Mouse (Mus musculus) embryonic facial prominence, embryonic 12.5 days (tissue): ENCODE data around the gene Chga. TPM values are rescaled to one million over a fixed set of nuclear protein-coding genes. Genes with fewer than 3 reads are reported as not detected.

Source experiments
- ATAC-seq: fragments of 200-750 bp; cut with Nextera tagmentation; 2 replicates; pipeline ENCODE4 v1.8.0; 2017; ENCODE audit not compliant: insufficient number of reproducible peaks, insufficient read depth, low FRiP score, low TSS enrichment
- H3K27ac ChIP-seq: fragments of 300-500 bp; sonication (generic); 2 replicates; pipeline ENCODE4 v1.5.1; 2016; ENCODE audit warnings: mild to moderate bottlenecking
- H3K27me3 ChIP-seq: fragments of 300-500 bp; sonication (generic); 2 replicates; pipeline ENCODE4 v1.6.1; 2016; ENCODE audit warnings: mild to moderate bottlenecking, moderate library complexity
- H3K36me3 ChIP-seq: fragments of 300-500 bp; sonication (generic); 2 replicates; pipeline ENCODE4 v1.6.1; 2016; ENCODE audit warnings: mild to moderate bottlenecking
- H3K4me1 ChIP-seq: fragments of 300-500 bp; sonication (generic); 2 replicates; pipeline ENCODE4 v1.6.1; 2016
- H3K4me2 ChIP-seq: fragments of 300-500 bp; sonication (generic); replicated peaks from 2 replicates; pipeline ENCODE4 v1.6.1; 2016; ENCODE audit warnings: mild to moderate bottlenecking, moderate library complexity
- H3K4me3 ChIP-seq: fragments of 300-500 bp; sonication (generic); 2 replicates; pipeline ENCODE4 v1.5.1; 2016; ENCODE audit warnings: mild to moderate bottlenecking
- H3K9ac ChIP-seq: fragments of 300-500 bp; sonication (generic); 2 replicates; pipeline ENCODE4 v1.6.1; 2016; ENCODE audit warnings: mild to moderate bottlenecking, moderate library complexity
- H3K9me3 ChIP-seq: fragments of 300-500 bp; sonication (generic); 2 replicates; pipeline ENCODE4 v1.6.1; 2016; ENCODE audit warnings: mild to moderate bottlenecking, moderate library complexity
- WGBS: fragments of 180-500 bp; shearing (Covaris S2); methylation state at CpG from one replicate; pipeline ENCODE4 v1.1.7; 2016; 5-methylcytosine and 5-hydroxymethylcytosine counted together
- polyA plus RNA-seq: library from polyadenylated mRNA; unstranded; fragments of >200 nt; fragmentation: Nextera tagmentation; extraction: Ambion mirVana; gene quantifications from 2 replicates; pipeline ENCODE4 v1.2.1, GENCODE M21; 2016

Chga gene
- polyA plus RNA-seq, result 10.1 and 12.2 TPM in 2 replicates

DNA sequence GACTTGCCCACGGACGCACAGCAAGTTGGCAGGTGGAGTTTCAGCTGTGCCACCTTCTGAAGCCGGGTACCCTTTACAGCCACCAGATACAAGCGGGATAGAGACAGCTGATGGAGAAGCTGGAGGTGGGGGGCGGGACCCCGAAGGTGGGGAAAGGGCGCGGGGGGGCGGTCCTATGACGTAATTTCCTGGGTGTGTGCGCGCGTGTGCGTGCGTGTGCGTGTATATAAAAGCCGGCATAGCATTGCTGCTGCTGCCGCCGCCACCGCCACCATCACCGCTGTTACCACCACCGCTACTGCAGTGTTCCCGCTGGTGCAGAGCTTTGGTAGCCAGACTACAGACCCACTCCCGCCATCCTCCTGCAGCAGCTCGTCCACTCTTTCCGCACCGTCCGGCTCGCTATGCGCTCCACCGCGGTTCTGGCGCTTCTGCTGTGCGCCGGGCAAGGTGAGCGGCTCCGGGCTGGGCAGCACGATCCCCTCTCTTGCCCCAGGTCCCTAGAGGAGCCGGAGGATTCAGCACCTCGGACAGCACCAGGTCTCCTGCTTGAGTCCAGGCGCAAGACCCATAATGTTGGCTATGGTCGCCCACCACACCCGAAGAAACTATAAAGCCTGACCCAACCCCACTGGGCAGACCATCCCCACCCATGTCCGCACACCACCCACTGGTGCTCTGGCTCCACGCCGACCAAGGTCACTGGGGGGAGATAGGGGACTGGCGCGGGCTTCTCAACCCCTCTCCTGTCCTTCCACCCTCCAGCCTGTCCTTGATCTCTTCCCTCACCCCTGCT lies at the start of gene Chga:
TSS of gene Chga (plus strand) at position 249 of the 796 bp plus-strand sequence.
- H3K9me3 ChIP-seq, result no peaks in the 10 kb centered on the region
- 3% methylated on average over 42 of the region's 48 CpGs for WGBS
- peak; percentile 58; the same call in 1 of the 2 replicates for ATAC-seq
- no peaks in the 10 kb centered on the region for H3K4me1 ChIP-seq
- H3K36me3 ChIP-seq, result no peaks in the 10 kb centered on the region
- H3K4me3 ChIP-seq, result peak within 1 kb of the TSS; percentile 13
- H3K4me2 ChIP-seq, result peak within 1 kb of the TSS; percentile 38
- H3K9ac ChIP-seq, result no peak within 1 kb of the TSS
- H3K27ac ChIP-seq, result no peak within 1 kb of the TSS
- H3K27me3 ChIP-seq, result peaks cover 24% of the 10 kb centered on the region

DNA sequence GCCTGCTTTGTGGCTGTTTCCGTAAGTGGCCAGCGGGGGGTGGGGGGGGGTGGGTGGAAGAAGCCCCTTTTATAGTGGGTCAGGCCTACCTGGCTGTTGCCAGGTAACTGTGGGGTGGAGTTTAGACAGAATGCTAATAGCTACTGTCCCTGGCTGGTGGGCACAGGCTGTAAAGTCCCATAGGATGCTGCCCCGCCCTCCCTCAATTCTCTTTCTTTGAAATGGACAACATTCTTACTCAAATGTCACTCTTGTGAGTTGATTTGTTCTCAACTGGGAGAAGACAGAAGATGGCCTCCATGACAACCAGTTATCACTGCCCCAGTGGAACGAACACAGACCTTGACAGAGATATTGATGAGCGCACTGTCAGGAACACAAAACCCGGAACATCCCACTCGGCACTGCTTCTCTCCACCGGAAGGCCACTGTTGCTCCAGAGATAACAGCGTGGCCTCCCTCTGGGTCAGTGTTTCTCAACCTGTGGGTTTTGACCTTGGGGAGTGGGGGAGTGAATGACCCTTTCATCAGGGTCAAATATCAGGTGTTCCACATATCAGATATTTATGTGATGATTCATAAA lies 49.5 kb upstream of the Chga start:
- Histone ChIP-seq H3K27me3 (no peaks in the 10 kb centered on the region), H3K27ac (no peak overlapping the region)
- WGBS, result 80% methylated on average over 9 of the region's 9 CpGs

GRCm38 (mm10) chr12:102505949-102506348 lies 48.8 kb upstream of the Chga start:
- Histone ChIP-seq H3K9me3 (no peaks in the 10 kb centered on the region), H3K36me3 (no peaks in the 10 kb centered on the region), H3K27ac (no peak overlapping the region), H3K4me2 (no peak overlapping the region), H3K4me1 (no peaks in the 10 kb centered on the region), H3K4me3 (no peak overlapping the region), H3K9ac (no peak overlapping the region), H3K27me3 (no peaks in the 10 kb centered on the region)
- WGBS, result 88% methylated on average over 7 of the region's 7 CpGs
- ATAC-seq, result no peak

More for the DNA sequence above, 49.5 kb upstream of the Chga start:
- Histone ChIP-seq H3K4me1 (no peaks in the 10 kb centered on the region), H3K4me2 (no peak overlapping the region), H3K36me3 (no peaks in the 10 kb centered on the region), H3K4me3 (no peak overlapping the region), H3K9ac (no peak overlapping the region), H3K9me3 (no peaks in the 10 kb centered on the region)
- ATAC-seq, result no peak

- Histone ChIP-seq H3K4me3 (no peak overlapping the region), H3K36me3 (no peaks in the 10 kb centered on the region), H3K4me2 (no peak overlapping the region), H3K4me1 (peaks cover 10% of the 10 kb centered on the region; the same call in 1 of the 2 replicates), H3K9me3 (no peaks in the 10 kb centered on the region), H3K27me3 (no peaks in the 10 kb centered on the region), H3K27ac (no peak overlapping the region), H3K9ac (no peak overlapping the region)
- WGBS, result 19% methylated on average over 3 of the region's 3 CpGs
- no peak for ATAC-seq
These were observed 43.4 kb upstream of the Chga start for GRCm38 (mm10) chr12:102511363-102511762.

DNA sequence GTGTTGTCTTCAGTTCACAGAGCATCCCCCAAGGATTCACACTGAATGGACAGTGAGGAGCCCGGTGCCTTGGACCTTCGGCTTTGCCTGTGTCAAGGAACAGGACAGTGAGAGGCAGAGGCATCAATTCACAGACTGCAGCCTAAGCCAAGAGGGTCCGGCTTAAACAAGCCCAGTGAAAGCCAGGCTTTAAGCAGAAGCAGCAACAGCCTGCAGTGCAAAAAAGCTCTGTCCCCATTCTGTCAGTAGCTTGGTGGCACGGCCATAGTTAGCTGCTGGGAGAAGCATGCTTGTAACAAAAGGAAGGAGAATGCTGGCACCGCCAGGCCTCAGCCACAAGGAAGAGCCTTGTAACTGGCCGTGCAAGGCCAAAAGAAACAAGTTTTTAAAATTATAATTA lies 40.6 kb upstream of the Chga start:
- H3K4me1 ChIP-seq, result peaks cover 10% of the 10 kb centered on the region; the same call in 1 of the 2 replicates
- no peaks in the 10 kb centered on the region for H3K9me3 ChIP-seq
- no peak overlapping the region for H3K4me2 ChIP-seq
- H3K9ac ChIP-seq, result no peak overlapping the region; the same call in 1 of the 2 replicates
- 51% methylated on average over 6 of the region's 6 CpGs for WGBS
- H3K36me3 ChIP-seq, result no peaks in the 10 kb centered on the region
- no peak overlapping the region for H3K27ac ChIP-seq
- no peaks in the 10 kb centered on the region for H3K27me3 ChIP-seq
- no peak for ATAC-seq
- H3K4me3 ChIP-seq, result no peak overlapping the region

- Histone ChIP-seq H3K4me1 (peaks cover 10% of the 10 kb centered on the region; the same call in 1 of the 2 replicates), H3K9me3 (no peaks in the 10 kb centered on the region), H3K4me3 (no peak overlapping the region), H3K4me2 (no peak overlapping the region), H3K36me3 (no peaks in the 10 kb centered on the region), H3K27ac (no peak overlapping the region), H3K9ac (no peak overlapping the region), H3K27me3 (no peaks in the 10 kb centered on the region)
- WGBS, result 86% methylated on average over 6 of the region's 6 CpGs
- no peak for ATAC-seq
These were observed 40.0 kb upstream of the Chga start for GRCm38 (mm10) chr12:102514751-102515150.

DNA sequence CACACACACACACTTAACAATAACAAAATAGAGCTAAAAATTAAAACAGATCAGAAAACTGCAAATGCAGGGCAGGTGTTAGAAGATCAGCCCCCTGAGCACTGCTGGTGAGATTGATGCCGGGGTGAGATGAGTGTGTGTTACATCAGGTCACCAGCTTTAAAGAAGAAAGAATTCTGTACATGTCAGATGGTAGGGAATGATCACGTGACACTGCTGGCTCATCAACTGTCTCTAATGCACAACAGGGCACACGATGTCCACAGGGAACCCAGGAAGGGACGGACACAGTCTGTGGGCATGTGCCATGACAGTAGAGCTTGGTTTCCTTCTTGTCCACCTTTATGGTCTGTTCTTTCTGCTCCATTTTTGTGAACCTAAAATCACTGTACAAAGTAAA lies 38.6 kb upstream of the Chga start:
- no peak overlapping the region for H3K4me3 ChIP-seq
- peaks cover 10% of the 10 kb centered on the region; the same call in 1 of the 2 replicates for H3K4me1 ChIP-seq
- no peak overlapping the region for H3K4me2 ChIP-seq
- H3K9ac ChIP-seq, result no peak overlapping the region
- no peaks in the 10 kb centered on the region for H3K36me3 ChIP-seq
- 81% methylated on average over 4 of the region's 4 CpGs for WGBS
- H3K27me3 ChIP-seq, result no peaks in the 10 kb centered on the region
- no peak overlapping the region for H3K27ac ChIP-seq
- no peak for ATAC-seq
- no peaks in the 10 kb centered on the region for H3K9me3 ChIP-seq

DNA sequence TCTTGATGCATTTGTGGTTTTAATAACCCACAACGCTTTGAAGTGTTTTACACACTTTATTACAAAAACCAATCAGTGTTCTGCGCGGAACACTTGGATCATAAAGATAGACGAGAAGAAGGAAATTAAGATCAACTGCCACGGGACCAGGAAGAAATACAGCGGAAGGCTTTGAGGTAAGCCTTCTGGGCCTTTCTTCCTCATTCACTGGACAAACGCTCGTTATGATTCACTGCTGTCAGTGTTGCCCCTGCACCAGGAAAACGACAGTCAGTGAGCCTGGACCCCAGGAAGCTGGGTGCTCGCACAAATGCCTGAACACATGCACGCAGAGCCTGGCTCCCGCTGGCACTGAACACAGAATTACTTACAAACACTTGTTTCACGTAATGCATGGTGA lies 37.1 kb upstream of the Chga start:
- no peaks in the 10 kb centered on the region for H3K36me3 ChIP-seq
- H3K4me2 ChIP-seq, result no peak overlapping the region
- H3K27me3 ChIP-seq, result no peaks in the 10 kb centered on the region
- 0 out of 2 replicates have a peak, but pooled peaks cover 6% of the 10 kb centered on the region for H3K4me1 ChIP-seq
- no peak overlapping the region for H3K27ac ChIP-seq
- ATAC-seq, result no peak
- no peaks in the 10 kb centered on the region for H3K9me3 ChIP-seq
- WGBS, result 84% methylated on average over 13 of the region's 13 CpGs
- no peak overlapping the region for H3K4me3 ChIP-seq
- no peak overlapping the region for H3K9ac ChIP-seq

DNA sequence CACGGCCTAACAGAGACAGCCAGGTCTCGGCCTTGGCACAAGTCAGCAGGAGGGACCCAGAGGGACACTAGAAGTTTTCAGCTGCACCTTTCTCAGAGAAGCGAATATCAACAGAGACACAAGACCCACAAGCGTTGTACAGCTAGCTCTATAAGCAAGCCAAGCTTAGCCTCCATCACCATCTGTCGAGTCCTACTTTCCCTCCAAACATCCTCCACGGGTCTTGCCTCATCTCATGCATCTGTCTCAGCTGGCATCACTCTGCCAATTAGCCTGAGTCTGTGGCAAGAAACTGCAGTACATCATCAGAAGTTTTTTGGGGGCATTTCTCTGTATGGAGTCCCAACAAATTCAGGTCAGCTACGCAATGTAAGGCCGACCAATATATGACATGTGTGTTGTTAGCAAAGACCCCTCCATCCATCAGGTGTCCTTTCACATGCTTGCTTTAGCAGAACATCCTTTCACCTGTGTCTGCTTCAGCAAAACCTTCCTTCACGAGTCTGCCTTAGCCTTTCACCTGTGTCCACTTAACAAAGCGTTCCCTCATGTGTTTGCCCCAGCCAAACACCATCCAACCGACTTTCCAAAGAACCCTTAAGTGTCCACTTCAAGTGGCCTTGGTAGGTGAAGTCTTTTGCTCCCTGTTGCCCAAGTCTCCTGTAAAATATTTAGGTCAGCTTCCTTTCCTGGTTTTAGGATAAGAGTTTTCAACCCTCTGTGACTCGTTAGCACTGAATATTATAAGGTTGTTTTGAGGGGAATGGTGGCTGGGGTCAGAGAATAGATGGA lies 34.6 kb upstream of the Chga start:
- no peak overlapping the region for H3K27ac ChIP-seq
- H3K4me3 ChIP-seq, result no peak overlapping the region
- no peak overlapping the region for H3K4me2 ChIP-seq
- no peaks in the 10 kb centered on the region for H3K27me3 ChIP-seq
- no peaks in the 10 kb centered on the region for H3K9me3 ChIP-seq
- WGBS, result 84% methylated on average over 12 of the region's 12 CpGs
- H3K4me1 ChIP-seq, result no peaks in the 10 kb centered on the region
- no peak overlapping the region for H3K9ac ChIP-seq
- H3K36me3 ChIP-seq, result no peaks in the 10 kb centered on the region
- no peak for ATAC-seq

- no peaks in the 10 kb centered on the region for H3K4me1 ChIP-seq
- no peak overlapping the region for H3K27ac ChIP-seq
- 39% methylated on average over 13 of the region's 13 CpGs for WGBS
- no peaks in the 10 kb centered on the region for H3K27me3 ChIP-seq
- no peak overlapping the region for H3K9ac ChIP-seq
- no peak overlapping the region for H3K4me2 ChIP-seq
- no peaks in the 10 kb centered on the region for H3K9me3 ChIP-seq
- no peak overlapping the region for H3K4me3 ChIP-seq
- no peak for ATAC-seq
- no peaks in the 10 kb centered on the region for H3K36me3 ChIP-seq
These were observed 32.9 kb upstream of the Chga start for GRCm38 (mm10) chr12:102521777-102522319.

DNA sequence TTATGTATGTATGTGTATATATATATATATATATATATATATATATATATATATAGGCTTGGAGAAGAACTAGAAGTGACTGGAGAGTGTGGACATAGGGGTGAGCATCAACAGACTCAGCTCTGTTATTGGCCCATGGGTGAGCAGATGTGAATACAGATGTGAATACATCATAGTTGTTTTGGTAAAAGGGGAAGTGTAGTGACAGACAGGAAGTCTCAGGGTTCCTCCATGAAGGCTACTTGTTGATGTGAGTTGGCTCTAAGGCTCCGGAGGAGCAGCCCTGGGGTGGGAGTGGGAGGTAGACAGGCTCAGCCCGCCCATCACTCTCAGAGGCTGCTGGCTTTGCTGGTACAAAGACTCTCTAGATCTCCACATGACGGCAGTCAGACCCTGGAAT lies 30.6 kb upstream of the Chga start:
- Histone ChIP-seq H3K9me3 (no peaks in the 10 kb centered on the region), H3K4me1 (no peaks in the 10 kb centered on the region), H3K9ac (no peak overlapping the region), H3K27me3 (no peaks in the 10 kb centered on the region), H3K4me2 (no peak overlapping the region), H3K36me3 (no peaks in the 10 kb centered on the region), H3K4me3 (no peak overlapping the region), H3K27ac (no peak overlapping the region)
- WGBS, result 61% methylated on average over 3 of the region's 3 CpGs
- no peak for ATAC-seq
